Mouse (Mus musculus): ENCODE results near the gene Dhcr7.

Dhcr7 gene

GRCm38 (mm10) chr7:143822375-143823265, at the start of gene Dhcr7, which contains the start of gene Nadsyn1:
Dhcr7 (plus strand) TSS chr7:143823145.
Nadsyn1 (minus strand) TSS chr7:143822849.
- DNase-seq: peak; percentile 100

GRCm38 (mm10) chr7:143776137-143776536, 46.8 kb upstream of the Dhcr7 start:
- peak; percentile 42 for DNase-seq

- peak; percentile 38 for DNase-seq
These were observed 45.6 kb upstream of the Dhcr7 start for GRCm38 (mm10) chr7:143777375-143777774.

GRCm38 (mm10) chr7:143783378-143783995, 39.5 kb upstream of the Dhcr7 start:
- DNase-seq: peak; percentile 46

GRCm38 (mm10) chr7:143783996-143784829, 38.7 kb upstream of the Dhcr7 start, which contains the start of gene Mrgpre:
Mrgpre (minus strand) TSS chr7:143784500.
- peak; percentile 90 for DNase-seq

- no peak for DNase-seq
These were observed 30.5 kb upstream of the Dhcr7 start for GRCm38 (mm10) chr7:143792336-143792985.

- peak; percentile 81 for DNase-seq
These were observed 29.8 kb upstream of the Dhcr7 start for GRCm38 (mm10) chr7:143793121-143793520.

- DNase-seq: no peak
These were observed 24.2 kb upstream of the Dhcr7 start for GRCm38 (mm10) chr7:143798783-143799182.

GRCm38 (mm10) chr7:143800770-143801169, 22.2 kb upstream of the Dhcr7 start:
- DNase-seq: no peak

GRCm38 (mm10) chr7:143801195-143802065, 21.5 kb upstream of the Dhcr7 start:
- no peak for DNase-seq

- peak; percentile 39 for DNase-seq
These were observed 17.7 kb upstream of the Dhcr7 start for GRCm38 (mm10) chr7:143805199-143805624.

GRCm38 (mm10) chr7:143808909-143809308, 14.0 kb upstream of the Dhcr7 start:
- DNase-seq: peak; percentile 37

GRCm38 (mm10) chr7:143819201-143819600, 3.7 kb upstream of the Dhcr7 start:
- DNase-seq: no peak

- no peak for DNase-seq
These were observed 1.7 kb upstream of the Dhcr7 start for GRCm38 (mm10) chr7:143821241-143821640.

GRCm38 (mm10) chr7:143823266-143823605, 291 bp downstream of the Dhcr7 start:
- DNase-seq: no peak

- no peak for DNase-seq
These were observed 4.0 kb downstream of the Dhcr7 start for GRCm38 (mm10) chr7:143826985-143827384.

- peak; percentile 96 for DNase-seq
These were observed 6.8 kb downstream of the Dhcr7 start for GRCm38 (mm10) chr7:143829504-143830331.

- DNase-seq: no peak
These were observed 7.5 kb downstream of the Dhcr7 start for GRCm38 (mm10) chr7:143830399-143830798.

- DNase-seq: peak; percentile 27
These were observed 9.3 kb downstream of the Dhcr7 start for GRCm38 (mm10) chr7:143832196-143832595.

GRCm38 (mm10) chr7:143832611-143833010, 9.7 kb downstream of the Dhcr7 start:
- DNase-seq: no peak
